Comparison of ENCODE assay signal across 14 mouse cellular contexts in the genomic region with DNA sequence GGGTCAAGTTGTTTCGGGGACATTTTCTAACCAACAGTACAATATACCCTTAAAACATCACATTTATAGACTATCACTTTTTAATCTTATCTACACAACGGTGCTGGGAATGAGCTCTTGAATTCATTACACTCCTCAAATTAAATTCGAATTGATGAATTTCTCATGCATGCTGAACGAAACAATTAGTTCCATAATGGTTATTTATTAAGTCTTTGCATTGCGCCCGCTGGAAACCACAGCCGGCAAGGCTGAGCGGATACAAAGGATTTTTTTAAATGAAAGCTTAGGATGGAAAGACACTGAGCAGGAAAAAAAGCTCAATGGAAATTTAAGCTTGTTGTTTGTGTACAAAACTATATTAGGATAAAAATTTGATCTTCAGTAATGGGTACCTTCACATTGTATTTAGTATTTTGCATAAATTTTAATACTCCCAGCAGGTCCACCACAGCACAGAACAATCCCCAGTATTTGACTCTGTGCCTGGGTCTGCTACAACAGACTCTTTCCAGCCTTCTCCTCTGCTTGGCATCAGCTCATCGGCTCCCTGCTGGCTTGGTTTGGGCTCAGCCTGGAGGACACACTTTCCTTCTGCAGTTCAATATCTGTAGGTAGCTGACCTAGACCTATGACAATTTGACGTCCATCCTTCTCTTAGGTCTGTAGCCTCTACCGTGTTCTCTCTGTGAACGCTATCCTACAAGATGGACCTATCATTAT.
DNase-seq lines count a peak whose midpoint lies in the region; ATAC-seq lines count a peak whose summit lies in the region.
"Had no signal": no experiment of that assay in that cellular context is flagged by ENCODE, and none has a peak within 500 bp of the region (broad histone marks: within the 10 kb centered on the region; RNA-seq: fewer than 3 reads in every experiment).

No protein-coding gene starts in this region.

- H3K4me2 ChIP-seq in hindbrain, embryonic 14.5 days (replicated peaks): no peak overlapping the region; the same call in 1 of the 2 replicates
- 0 out of 2 replicates have a peak overlapping the region, but pooled peaks have one; percentile 14 for H3K4me2 ChIP-seq in neural tube, embryonic 13.5 days
- H3K4me2 ChIP-seq: embryonic facial prominence, embryonic 13.5 days; limb, embryonic 13.5 days had no signal

- H3K4me1 ChIP-seq in hindbrain, embryonic 14.5 days (replicated peaks; ENCODE audit: control insufficient read depth, insufficient read depth, low read length): peaks cover 20% of the 10 kb centered on the region
- peaks cover 30% of the 10 kb centered on the region for H3K4me1 ChIP-seq in neural tube, embryonic 13.5 days (replicated peaks)

- H3K9ac ChIP-seq in hindbrain, embryonic 14.5 days: no peak overlapping the region
- H3K9ac ChIP-seq in neural tube, embryonic 13.5 days: no peak overlapping the region
- H3K9ac ChIP-seq: embryonic facial prominence, embryonic 13.5 days; heart, embryonic 13.5 days; limb, embryonic 13.5 days; lung, embryonic 15.5 days had no signal

- peak; percentile 51 to 57 for DNase-seq in cerebellum, adult 18-20 months
- DNase-seq in cerebellum, postnatal 36 days: peak; percentile 48
- DNase-seq in hindbrain, embryonic 14.5 days (ENCODE audit: low spot score): peak; percentile 62
- DNase-seq in heart, postnatal 10 days: no peak
- no peak for DNase-seq in B cell, adult 2 months
- no peak for DNase-seq in spleen, postnatal 14 days (ENCODE audit: low spot score in 2 of 2)
- DNase-seq: layer of hippocampus, adult 9-11 months; thymus, postnatal 25 days had no signal

- no peaks in the 10 kb centered on the region for H3K9me3 ChIP-seq in hindbrain, embryonic 14.5 days (ENCODE audit: control insufficient read depth, low read length)
- no peaks in the 10 kb centered on the region for H3K9me3 ChIP-seq in neural tube, embryonic 13.5 days
- H3K9me3 ChIP-seq: embryonic facial prominence, embryonic 13.5 days; heart, embryonic 13.5 days; limb, embryonic 13.5 days; lung, embryonic 15.5 days had no signal

- intact Hi-C loops in heart, postnatal 10 days (cut with DNase I): no loop called here

- peak; percentile 68 for ATAC-seq in hindbrain, embryonic 14.5 days (ENCODE audit: low FRiP score)
- ATAC-seq in neural tube, embryonic 13.5 days (ENCODE audit: low read depth): peak; percentile 74
- ATAC-seq: intestine, embryonic 16.5 days had no signal

- H3K36me3 ChIP-seq in hindbrain, embryonic 14.5 days (replicated peaks; ENCODE audit: control insufficient read depth, insufficient read depth): no peaks in the 10 kb centered on the region
- H3K36me3 ChIP-seq in neural tube, embryonic 13.5 days: no peaks in the 10 kb centered on the region
- H3K36me3 ChIP-seq: embryonic facial prominence, embryonic 13.5 days; heart, embryonic 13.5 days; limb, embryonic 13.5 days; lung, embryonic 15.5 days had no signal

- H3K27ac ChIP-seq in hindbrain, embryonic 14.5 days: peak overlapping the region; percentile 82
- H3K27ac ChIP-seq in neural tube, embryonic 13.5 days (replicated peaks): peak overlapping the region; percentile 91
- H3K27ac ChIP-seq: embryonic facial prominence, embryonic 13.5 days; heart, embryonic 13.5 days; limb, embryonic 13.5 days had no signal

- H3K27me3 ChIP-seq in hindbrain, embryonic 14.5 days (ENCODE audit: control insufficient read depth, insufficient read depth, low read length): no peaks in the 10 kb centered on the region
- no peaks in the 10 kb centered on the region for H3K27me3 ChIP-seq in neural tube, embryonic 13.5 days
- H3K27me3 ChIP-seq: heart, embryonic 13.5 days; limb, embryonic 13.5 days; lung, embryonic 15.5 days had no signal

- H3K4me3 ChIP-seq in hindbrain, embryonic 14.5 days (replicated peaks; ENCODE audit: low read length): no peak overlapping the region
- no peak overlapping the region for H3K4me3 ChIP-seq in neural tube, embryonic 13.5 days
- H3K4me3 ChIP-seq: embryonic facial prominence, embryonic 13.5 days; heart, embryonic 13.5 days; limb, embryonic 13.5 days; lung, embryonic 15.5 days had no signal

- WGBS in hindbrain, embryonic 14.5 days: 29% methylated on average over 12 of the region's 12 CpGs
- 37% methylated on average over 12 of the region's 12 CpGs for WGBS in neural tube, embryonic 13.5 days

Comparison
In these comparisons a context has a peak if more than half of its experiments do, and no peak if none do; other contexts are left out.
1. DNase-seq: peak in cerebellum, adult 18-20 months (2 of 2), cerebellum, postnatal 36 days (2 of 2) and hindbrain, embryonic 14.5 days (single experiment); none in heart, postnatal 10 days (0 of 2), B cell, adult 2 months (0 of 2) and spleen, postnatal 14 days (0 of 2).